Mouse (Mus musculus): ENCODE measurements around the gene Mtap.

Mtap gene

DNA sequence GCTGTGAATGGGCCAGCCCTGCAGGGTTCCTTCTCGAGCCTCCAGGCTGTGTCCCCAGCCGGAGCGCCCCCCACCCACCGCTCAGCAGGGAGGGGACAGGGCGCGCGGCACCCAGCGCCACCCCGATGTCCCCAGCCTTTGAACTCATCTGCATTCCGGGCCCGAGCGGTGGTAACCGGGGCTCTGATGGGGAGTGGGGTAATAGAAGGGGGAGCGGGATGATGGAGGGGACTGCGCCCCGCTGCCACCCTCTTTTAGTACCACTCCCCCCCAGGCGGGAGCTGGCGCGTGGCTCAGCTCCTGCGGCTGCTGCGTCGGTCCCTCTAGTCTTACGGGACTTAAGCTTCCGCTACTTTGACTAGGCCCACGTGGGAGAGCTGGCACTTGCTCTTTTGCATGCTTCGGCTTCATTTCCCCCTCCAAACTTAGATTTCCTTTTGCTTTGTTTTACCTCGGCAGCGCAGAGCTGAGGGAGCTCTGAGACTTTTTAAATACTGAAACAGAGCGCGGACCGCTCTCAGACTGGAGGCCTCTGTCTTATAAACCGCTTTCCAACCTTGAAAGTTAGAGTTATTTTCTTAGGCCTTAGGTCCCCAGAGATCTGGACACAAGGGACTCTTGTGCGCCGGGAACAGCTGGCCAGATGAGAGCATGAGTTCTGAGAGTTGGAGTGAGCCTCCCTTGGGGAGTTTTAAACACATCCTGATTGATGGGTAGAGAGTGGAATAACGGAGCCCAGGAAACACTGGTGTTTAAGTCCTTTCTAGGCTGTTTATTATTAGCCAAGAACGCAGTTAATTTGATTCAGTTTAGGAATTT lies 829 bp downstream of the Mtap start:
- DNase-seq: peak; percentile 97

- DNase-seq: peak; percentile 89
These were observed 1.4 kb downstream of the Mtap start for GRCm38 (mm10) chr4:89138361-89138651.

DNA sequence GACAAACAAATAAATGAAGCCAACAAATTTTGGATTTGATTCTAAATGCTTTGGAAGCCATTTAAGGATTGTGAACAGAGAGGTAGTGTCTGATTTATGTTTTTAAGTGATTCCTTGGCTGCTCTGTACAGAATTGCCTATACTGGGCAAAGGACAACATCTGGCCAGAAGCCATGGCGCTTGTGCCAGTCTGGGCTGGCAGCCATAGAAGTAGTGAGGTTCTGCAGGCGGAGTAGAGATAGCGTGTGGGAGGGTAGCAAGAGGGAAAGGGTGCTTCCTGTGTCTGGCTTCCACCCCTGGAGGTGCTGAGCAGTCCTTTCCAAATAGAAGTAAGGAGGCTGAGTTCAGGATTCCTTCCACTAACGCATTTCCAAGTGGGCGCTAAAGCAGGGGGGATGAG lies 3.9 kb downstream of the Mtap start:
- DNase-seq: peak; percentile 96

DNA sequence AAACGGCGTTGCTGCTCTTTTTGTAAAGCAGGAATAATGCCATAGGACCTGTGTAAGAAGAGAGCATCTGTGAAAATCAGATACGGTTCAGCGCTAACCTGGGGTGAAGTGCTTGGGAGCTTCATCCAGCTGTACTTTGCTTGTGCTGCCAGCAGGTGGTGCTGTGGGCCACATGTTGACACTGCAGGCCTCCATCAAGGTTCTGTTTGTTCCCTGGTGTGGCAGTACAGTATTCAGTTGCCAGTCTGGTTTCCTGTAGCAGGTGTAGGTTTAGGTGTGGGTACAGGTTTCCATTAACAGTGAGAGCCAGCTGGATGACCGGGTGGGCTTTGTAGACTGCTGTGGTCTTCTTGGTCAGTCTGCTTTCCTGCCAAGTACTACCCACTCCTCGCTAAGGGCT lies 8.5 kb downstream of the Mtap start:
- DNase-seq: peak; percentile 93

DNA sequence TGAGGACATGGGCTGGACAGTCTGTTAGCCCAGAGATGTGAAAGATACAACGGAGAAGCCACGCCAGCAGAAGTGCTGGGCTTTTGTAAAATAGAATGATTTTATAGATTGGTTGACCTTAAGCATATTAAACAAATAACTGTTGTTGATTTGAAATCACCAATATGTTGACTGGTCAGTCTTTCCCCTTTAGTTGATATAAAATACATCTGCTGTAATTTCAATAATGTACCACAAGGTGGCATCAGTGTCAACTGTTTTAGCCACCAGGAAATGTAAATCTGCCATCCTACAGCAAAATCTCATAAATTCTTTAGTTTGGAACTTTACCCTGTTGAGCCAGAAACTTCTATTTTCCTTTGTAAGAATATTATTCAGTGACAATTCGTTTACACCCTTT lies 9.4 kb downstream of the Mtap start:
- peak; percentile 66 for DNase-seq

GRCm38 (mm10) chr4:89149261-89149660 lies 12.3 kb downstream of the Mtap start:
- DNase-seq: no peak

DNA sequence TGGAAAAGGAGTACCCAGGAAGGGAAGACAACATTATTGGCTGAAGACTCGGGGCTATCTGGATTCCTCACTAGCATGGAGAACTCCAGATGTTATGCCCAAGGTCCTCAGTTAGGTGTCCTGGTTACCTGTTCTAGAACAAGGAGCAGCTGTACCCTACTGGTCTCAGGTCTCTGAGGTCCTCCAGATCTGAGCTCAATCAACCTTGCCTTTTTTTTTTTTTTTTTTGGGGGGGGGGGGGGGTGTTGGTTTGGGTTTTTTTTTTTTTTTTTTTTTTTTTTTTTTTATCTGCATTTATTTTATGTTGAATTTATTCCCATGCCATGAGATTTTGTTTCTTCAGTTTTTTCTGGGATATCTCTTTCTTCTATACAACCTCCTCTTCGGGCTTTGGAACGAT lies 24.5 kb downstream of the Mtap start:
- no peak for DNase-seq

- DNase-seq: no peak
These were observed 25.6 kb downstream of the Mtap start for GRCm38 (mm10) chr4:89162496-89162895.

DNA sequence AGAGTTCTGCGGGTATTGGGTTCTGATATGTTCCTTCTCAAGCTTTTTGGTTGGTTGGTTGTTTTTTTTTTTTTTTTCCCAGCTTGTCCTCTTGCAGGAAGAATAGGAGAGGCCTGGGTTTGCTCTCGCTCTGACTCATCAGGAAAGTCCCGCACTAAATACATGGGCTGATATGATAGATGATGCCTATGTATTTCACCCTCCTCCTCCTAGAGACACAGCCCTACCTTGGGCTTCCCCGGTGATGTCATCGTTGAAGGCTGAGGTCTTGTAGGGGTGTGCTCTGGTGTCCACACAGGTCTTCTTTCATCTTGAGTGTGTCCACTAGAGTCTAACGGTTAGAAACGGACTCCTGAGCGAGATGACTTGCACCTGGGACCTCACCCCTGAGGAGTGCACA lies 26.7 kb downstream of the Mtap start:
- no peak for DNase-seq

- no peak for DNase-seq
These were observed 27.8 kb downstream of the Mtap start for GRCm38 (mm10) chr4:89164681-89165080.

DNA sequence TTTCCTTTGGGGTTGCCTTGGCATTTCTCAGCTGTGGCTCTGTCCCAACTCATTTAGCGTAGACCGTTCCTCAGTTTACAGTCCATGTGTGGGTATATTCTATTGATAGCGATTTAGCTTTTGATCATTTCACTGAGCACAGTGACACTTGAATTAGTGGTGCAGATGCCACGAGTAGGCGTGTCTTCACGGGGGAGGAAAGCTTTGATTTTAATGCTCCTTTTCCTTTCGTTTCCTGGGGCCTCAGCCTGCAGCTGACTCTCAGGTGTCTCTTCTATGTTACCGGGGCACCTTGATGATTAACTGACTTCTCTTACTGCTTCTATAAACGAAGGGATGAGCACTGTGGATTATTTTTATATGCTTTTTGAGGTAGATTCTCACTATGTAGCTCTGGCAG lies 32.0 kb downstream of the Mtap start:
- DNase-seq: peak; percentile 49

DNA sequence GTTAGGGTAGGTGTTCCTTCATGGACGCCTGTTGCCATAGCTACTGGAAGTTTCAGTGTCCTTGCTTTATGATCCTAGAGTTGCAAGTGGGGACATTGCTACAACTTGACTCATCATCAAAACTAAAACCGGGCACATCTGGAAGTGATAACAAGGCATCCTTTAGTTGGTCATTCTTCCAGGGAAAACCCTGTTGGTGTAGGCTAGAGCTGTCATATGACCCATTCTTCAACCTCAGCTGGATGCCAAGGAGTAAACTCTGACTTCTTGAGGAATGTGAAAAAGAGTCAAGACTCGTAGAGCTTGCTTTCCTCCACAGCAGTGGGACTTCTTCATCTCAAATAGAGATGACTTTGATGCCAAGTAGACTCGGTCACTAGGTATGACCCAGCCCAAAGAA lies 32.8 kb downstream of the Mtap start:
- DNase-seq: peak; percentile 29

DNA sequence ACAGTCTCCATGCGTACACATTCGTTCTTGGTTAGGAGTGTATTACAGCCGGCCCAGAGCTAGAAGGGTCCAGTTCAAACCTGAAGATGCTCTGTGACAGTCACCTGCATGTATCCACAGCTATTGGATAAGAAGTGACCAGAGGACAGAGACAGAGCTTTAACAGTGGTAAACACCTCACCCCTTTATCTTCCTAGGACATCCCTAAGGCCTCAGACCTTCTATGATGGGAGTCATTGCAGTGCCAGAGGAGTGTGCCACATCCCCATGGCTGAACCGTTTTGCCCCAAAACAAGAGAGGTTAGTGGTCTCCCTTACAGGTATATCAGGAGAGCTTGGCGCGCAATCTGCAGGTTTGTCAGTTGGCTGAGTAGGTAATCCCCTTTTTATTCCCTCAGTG lies 34.0 kb downstream of the Mtap start:
- DNase-seq: peak; percentile 65

DNA sequence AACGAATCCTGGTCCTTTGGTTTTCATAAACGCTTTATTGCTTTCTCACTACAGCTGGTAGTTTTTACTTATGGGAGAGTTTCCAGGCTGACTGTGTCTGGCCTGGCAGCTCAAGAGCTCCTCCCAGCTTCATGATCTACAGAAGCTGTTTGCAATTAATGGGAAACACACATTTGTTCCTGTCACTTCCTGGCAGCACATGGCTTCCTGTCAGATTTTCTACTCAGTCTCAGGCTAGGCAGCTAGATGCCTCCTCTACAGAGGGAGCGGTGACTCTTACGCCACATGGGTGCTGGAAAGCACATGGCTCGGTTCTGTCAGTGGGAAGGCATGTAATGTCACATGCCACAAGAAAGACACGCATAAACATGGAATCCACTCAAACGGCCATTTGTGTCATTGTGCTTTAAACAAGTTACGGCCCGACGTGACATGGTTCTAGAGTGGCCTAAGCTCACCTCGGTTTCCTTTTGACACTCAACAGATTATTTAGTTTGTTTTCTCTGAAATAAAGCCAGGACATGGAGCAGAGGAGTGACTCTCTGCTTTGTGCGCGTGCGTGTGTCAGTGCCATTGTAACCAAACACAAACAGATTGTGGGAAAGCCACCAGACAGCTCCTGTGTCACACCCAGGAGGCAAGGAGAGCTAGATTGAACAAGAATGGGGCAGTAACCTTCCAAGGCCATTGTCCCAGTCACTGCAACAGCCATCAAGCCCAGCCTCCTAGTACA lies 36.1 kb downstream of the Mtap start:
- DNase-seq: peak; percentile 97

- DNase-seq: peak; percentile 66
These were observed 40.8 kb downstream of the Mtap start for GRCm38 (mm10) chr4:89177514-89178307.

DNA sequence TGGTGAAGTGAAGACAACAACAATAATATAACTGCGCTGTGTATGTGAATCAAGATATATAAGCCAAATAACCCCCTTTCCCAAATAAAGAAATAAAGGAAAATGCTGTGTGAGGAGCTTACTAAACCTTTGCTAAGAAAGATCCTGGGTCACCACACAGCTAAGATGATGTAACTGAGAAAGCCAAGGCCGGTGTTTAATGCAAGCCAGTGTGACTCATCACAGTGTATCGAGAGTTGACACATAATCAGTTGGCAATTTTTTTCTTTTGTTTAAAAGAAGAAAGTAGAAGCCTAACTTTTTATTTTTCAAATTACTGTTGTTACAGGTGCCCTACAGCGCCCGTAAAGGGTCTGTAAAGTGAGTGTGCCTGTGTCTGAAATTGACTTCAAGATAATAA lies 43.2 kb downstream of the Mtap start:
- peak; percentile 11 for DNase-seq

- DNase-seq: peak; percentile 66
These were observed 44.7 kb downstream of the Mtap start for GRCm38 (mm10) chr4:89181656-89182055.

GRCm38 (mm10) chr4:89182486-89182885 lies 45.6 kb downstream of the Mtap start:
- peak; percentile 54 for DNase-seq

GRCm38 (mm10) chr4:89195481-89195880 lies 58.6 kb downstream of the Mtap start:
- DNase-seq: no peak

DNA sequence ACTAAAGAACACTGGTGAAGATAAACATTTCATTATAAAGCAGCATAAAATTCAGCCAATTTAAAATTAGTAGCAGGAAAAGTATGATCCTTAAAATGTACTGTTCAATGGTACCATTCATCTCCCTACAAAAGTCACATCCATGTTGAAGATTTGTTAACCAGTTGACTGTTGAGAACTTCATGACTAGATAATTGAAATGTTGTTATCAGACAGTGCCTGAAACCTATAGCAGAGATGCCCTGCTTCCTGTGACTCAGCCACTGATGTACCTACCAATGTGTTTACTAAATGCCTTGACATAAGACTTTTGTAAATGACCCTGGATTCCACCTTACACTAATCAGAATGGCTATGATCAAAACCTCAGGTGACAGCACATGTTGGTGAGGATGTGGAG lies 60.2 kb downstream of the Mtap start:
- peak; percentile 56 for DNase-seq

DNA sequence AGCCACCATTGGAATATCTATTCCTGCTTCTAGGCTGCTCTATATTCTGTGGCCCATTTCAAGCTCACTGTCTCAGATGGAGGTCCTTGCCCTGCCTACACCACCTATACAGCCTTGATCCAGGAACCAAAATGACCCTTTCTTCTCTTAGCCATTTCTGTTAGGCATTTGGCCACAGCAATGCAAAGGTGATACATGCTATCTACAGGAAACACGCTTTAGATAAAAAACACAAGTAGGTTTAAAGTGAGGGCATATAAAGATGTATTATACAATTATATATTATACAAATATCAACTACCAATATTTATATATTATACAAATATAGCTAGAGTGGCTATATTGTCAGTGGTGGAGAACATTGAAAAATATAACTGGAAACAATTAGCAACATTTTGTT lies 63.9 kb downstream of the Mtap start:
- DNase-seq: peak; percentile 51

DNA sequence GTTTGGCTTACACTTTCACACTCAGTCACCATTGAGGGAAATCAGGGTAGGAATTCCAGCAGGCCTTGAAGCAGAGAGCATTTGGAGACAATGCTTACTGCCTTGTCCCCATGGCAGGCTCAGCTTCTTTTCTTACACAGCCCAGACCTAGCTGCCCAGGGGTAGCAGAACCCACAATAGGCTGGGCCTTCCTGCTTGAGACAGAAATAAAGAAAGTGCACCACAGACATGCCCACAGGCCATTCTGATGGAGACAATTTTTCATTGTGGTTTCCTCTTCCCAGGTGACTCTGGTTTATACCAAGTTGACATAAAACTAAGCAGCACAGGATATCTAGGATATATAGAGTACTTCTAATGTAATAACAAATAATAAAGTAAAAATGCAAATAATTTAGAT lies 72.4 kb downstream of the Mtap start:
- no peak for DNase-seq

- peak; percentile 86 for DNase-seq
These were observed 73.4 kb downstream of the Mtap start for GRCm38 (mm10) chr4:89210314-89210713.

- peak; percentile 41 for DNase-seq
These were observed 75.3 kb downstream of the Mtap start for GRCm38 (mm10) chr4:89212178-89212577.

Measured in heart, adult 11 months (tissue).